Mouse (Mus musculus) megakaryocyte, embryonic 14.5 days (primary cell): Measurements from ENCODE around the gene Cstf1.
A peak's percentile ranks its signal among the peaks of the same experiment; 100 is the strongest.

ENCODE experiments used
- FLI1 ChIP-seq: IDR thresholded peaks from 2 replicates; pipeline ENCODE4 v1.6.1; 2012; ENCODE audit warnings: low read length, inconsistent platforms, mixed read lengths
- GATA1 ChIP-seq: IDR thresholded peaks from 3 replicates; pipeline ENCODE4 v1.6.1; 2012; ENCODE audit warnings: mixed read lengths, low read length, inconsistent platforms, borderline replicate concordance

- TF ChIP-seq FLI1 (peak; percentile 39; the same call in 1 of the 2 replicates), GATA1 (peak; percentile 63; the same call in 1 of the 3 replicates)
These were observed 42.0 kb downstream of the Cstf1 start for GRCm38 (mm10) chr2:172412454-172412853.
